Mouse (Mus musculus) lung, postnatal 0 days (tissue): Measurements from ENCODE around the gene Ccdc62. TPM values are rescaled to one million over a fixed set of nuclear protein-coding genes. Genes with fewer than 3 reads are reported as not detected.

ENCODE experiments used
- ATAC-seq: fragments of 200-750 bp; cut with Nextera tagmentation; 2 replicates; pipeline ENCODE4 v1.8.0; 2017; ENCODE audit warnings: moderate library complexity
- DNase-seq: peaks from one replicate; pipeline ENCODE4 v3.0.0-alpha.2; 2016; ENCODE audit warnings: low spot score
- H3K27ac ChIP-seq: fragments of 300-500 bp; sonication (generic); 2 replicates; pipeline ENCODE4 v1.5.1; 2014; ENCODE audit warnings: antibody characterized with exemption, mild to moderate bottlenecking, low read length, mixed read lengths
- H3K27me3 ChIP-seq: fragments of 300-500 bp; sonication (generic); replicated peaks from 2 replicates; pipeline ENCODE4 v1.6.1; 2014; ENCODE audit warnings: low read length, mixed read lengths; ENCODE audit not compliant: insufficient read depth
- H3K36me3 ChIP-seq: fragments of 300-500 bp; sonication (generic); 2 replicates; pipeline ENCODE4 v1.6.1; 2014; ENCODE audit warnings: low read length, mixed read lengths; ENCODE audit not compliant: insufficient read depth
- H3K4me1 ChIP-seq: fragments of 300-500 bp; sonication (generic); 2 replicates; pipeline ENCODE4 v1.6.1; 2014; ENCODE audit warnings: antibody characterized with exemption, low read depth, low read length, mixed read lengths; ENCODE audit not compliant: insufficient read depth
- H3K4me2 ChIP-seq: fragments of 300-500 bp; sonication (generic); replicated peaks from 2 replicates; pipeline ENCODE4 v1.6.1; 2014; ENCODE audit warnings: low read depth, mild to moderate bottlenecking, low read length, moderate library complexity, mixed read lengths
- H3K4me3 ChIP-seq: fragments of 300-500 bp; sonication (generic); 2 replicates; pipeline ENCODE4 v1.5.1; 2014; ENCODE audit warnings: low read depth, low read length
- H3K9ac ChIP-seq: fragments of 300-500 bp; sonication (generic); replicated peaks from 2 replicates; pipeline ENCODE4 v1.6.1; 2014; ENCODE audit warnings: low read depth, mild to moderate bottlenecking
- H3K9me3 ChIP-seq: fragments of 300-500 bp; sonication (generic); 2 replicates; pipeline ENCODE4 v1.6.1; 2016; ENCODE audit warnings: low read length, mixed read lengths
- CTCF ChIP-seq: IDR thresholded peaks from 2 replicates; pipeline ENCODE4 v1.5.1; 2016; ENCODE audit warnings: antibody characterized with exemption, mild to moderate bottlenecking
- EP300 ChIP-seq: IDR thresholded peaks from 2 replicates; pipeline ENCODE4 v1.6.1; 2016; ENCODE audit warnings: antibody characterized with exemption, mild to moderate bottlenecking, control low read depth
- WGBS: fragments of 180-500 bp; shearing (Covaris S2); extraction: QIAGEN DNeasy Blood & Tissue Kit; methylation state at CpG from one replicate; pipeline ENCODE4 v1.1.7; 2014; 5-methylcytosine and 5-hydroxymethylcytosine counted together
- polyA plus RNA-seq: library from polyadenylated mRNA; unstranded; fragments of >200 nt; fragmentation: Nextera tagmentation; extraction: Ambion mirVana; gene quantifications from 2 replicates; pipeline ENCODE4 v1.2.1, GENCODE M21; 2015

The Ccdc62 gene
- polyA plus RNA-seq, 1 experiment from 2014 or later: 6.3 TPM

DNA sequence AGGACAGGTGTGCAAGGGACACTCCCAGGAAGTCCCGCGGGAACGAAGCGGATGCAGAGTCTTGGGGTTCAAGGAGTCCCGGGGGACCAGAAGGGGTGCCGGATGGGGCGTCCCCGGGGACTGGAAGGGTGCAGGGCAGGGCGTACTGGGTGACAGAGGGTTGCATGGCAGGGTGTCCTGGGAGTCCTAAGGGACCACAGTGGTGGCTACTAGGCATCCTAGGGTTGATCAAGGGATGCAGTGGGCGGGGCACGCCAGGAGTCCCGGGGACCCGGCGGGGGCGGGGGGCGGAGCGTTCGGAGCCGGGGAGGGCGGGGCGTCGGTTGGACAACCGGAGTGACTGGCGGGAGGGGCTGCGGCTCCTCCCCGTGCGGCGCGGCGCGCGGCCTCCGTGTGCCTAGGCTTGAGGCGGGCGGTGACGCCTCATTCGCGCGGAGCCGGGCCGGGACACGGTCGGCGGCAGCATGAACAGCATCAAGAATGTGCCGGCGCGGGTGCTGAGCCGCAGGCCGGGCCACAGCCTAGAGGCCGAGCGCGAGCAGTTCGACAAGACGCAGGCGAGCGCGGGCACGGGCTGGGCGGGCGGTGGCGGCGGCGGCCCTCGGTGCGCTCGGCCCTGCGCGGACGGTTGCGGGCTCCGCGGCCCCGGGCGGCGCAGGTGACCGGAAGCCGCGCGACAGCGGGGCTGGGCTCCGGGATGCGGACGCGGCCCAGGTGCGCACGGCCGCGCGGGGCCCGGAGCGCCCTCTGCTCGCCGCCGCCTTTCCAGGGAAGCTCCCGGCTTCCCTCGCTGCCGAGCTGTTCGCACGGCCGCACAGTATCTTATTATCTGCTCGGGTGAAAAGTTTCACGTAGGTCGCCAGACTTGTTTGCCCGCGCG lies 43.1 kb downstream of the Ccdc62 start, which contains the start of gene Hip1r:
TSS of gene Hip1r (plus strand) at position 330 of the 880 bp plus-strand sequence.
- H3K4me1 ChIP-seq: peaks cover 9% of the 10 kb centered on the region; the same call in 1 of the 2 replicates
- H3K36me3 ChIP-seq: no peaks in the 10 kb centered on the region
- peak within 1 kb of the TSS; percentile 51 for H3K27ac ChIP-seq
- H3K4me2 ChIP-seq: peak within 1 kb of the TSS; percentile 98
- peak within 1 kb of the TSS; percentile 41 for H3K9ac ChIP-seq
- peak; percentile 66 for ATAC-seq
- no peaks in the 10 kb centered on the region for H3K27me3 ChIP-seq
- 1% methylated on average over 82 of the region's 106 CpGs for WGBS
- peak; percentile 89 for DNase-seq
- H3K4me3 ChIP-seq: peak within 1 kb of the TSS; percentile 52
- no peak for TF ChIP-seq EP300
- peak; percentile 10; the same call in 1 of the 2 replicates for TF ChIP-seq CTCF
- H3K9me3 ChIP-seq: no peaks in the 10 kb centered on the region

DNA sequence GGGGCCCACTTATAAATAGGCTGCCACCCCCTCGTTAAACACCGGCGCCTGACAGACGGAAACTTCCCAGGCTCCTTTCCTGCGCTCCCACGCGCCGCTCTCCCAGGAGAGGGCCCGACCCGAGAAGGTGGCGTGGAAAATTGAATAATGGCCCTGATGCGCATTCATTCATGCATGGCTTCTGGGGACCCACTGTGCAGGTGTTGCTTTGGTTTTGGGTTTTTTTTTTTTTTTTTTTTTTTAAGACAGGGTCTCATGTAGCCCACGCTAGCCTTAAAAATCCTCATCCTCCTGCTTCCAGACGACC lies 43.7 kb downstream of the Ccdc62 start:
- ATAC-seq (no peak), DNase-seq (no peak)
- peak overlapping the region; percentile 41 for H3K9ac ChIP-seq
- H3K4me3 ChIP-seq: peak overlapping the region; percentile 52
- TF ChIP-seq EP300 (no peak), CTCF (no peak)
- peak overlapping the region; percentile 98 for H3K4me2 ChIP-seq
- peaks cover 9% of the 10 kb centered on the region; the same call in 1 of the 2 replicates for H3K4me1 ChIP-seq
- H3K27ac ChIP-seq: peak overlapping the region; percentile 51
- no peaks in the 10 kb centered on the region for H3K9me3 ChIP-seq
- WGBS: 4% methylated on average over 14 of the region's 14 CpGs
- H3K27me3 ChIP-seq: no peaks in the 10 kb centered on the region
- H3K36me3 ChIP-seq: no peaks in the 10 kb centered on the region

GRCm38 (mm10) chr5:123974616-123975111 lies 44.2 kb downstream of the Ccdc62 start:
- no peak overlapping the region for H3K9ac ChIP-seq
- H3K4me1 ChIP-seq: peaks cover 9% of the 10 kb centered on the region; the same call in 1 of the 2 replicates
- TF ChIP-seq EP300 (no peak), CTCF (no peak)
- peak overlapping the region; percentile 52 for H3K4me3 ChIP-seq
- peak overlapping the region; percentile 98 for H3K4me2 ChIP-seq
- H3K9me3 ChIP-seq: no peaks in the 10 kb centered on the region
- H3K27ac ChIP-seq: peak overlapping the region; percentile 75; the same call in 1 of the 2 replicates
- peak; percentile 77 for DNase-seq
- H3K27me3 ChIP-seq: no peaks in the 10 kb centered on the region
- H3K36me3 ChIP-seq: no peaks in the 10 kb centered on the region
- 25% methylated on average over 11 of the region's 11 CpGs for WGBS
- 0 out of 2 replicates have a peak, but pooled peaks have one; percentile 11 for ATAC-seq

- H3K4me2 ChIP-seq: peak overlapping the region; percentile 98
- H3K27me3 ChIP-seq: no peaks in the 10 kb centered on the region
- TF ChIP-seq CTCF (no peak), EP300 (peak; percentile 49; the same call in 1 of the 2 replicates)
- peaks cover 17% of the 10 kb centered on the region for H3K4me1 ChIP-seq
- H3K36me3 ChIP-seq: no peaks in the 10 kb centered on the region
- ATAC-seq (peak; percentile 83), DNase-seq (peak; percentile 91)
- no peak overlapping the region for H3K4me3 ChIP-seq
- H3K9ac ChIP-seq: no peak overlapping the region
- no peaks in the 10 kb centered on the region for H3K9me3 ChIP-seq
- H3K27ac ChIP-seq: peak overlapping the region; percentile 75
- WGBS: 30% methylated on average over 6 of the region's 6 CpGs
Measured at GRCm38 (mm10) chr5:123975668-123976180, 45.2 kb downstream of the Ccdc62 start.

DNA sequence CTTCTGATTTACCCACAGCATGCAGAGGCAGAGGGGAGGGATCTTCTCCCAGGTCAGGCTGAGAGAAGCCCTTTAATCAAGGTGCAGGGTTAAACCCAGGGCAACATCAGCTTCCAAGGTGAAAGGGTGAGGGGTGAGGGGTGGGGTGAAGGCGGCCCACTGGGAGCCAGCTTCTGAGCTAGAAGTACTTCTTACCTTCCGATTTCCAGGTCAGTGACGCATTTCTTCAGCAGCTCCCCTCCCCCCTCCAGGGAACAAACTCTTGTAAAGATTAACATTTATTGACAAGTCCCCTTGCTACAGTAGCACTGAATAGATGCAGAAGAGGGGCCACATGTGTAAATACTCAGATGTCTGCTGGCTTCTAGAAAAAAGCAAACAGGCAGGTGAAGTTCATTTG lies 46.8 kb downstream of the Ccdc62 start:
- DNase-seq (peak; percentile 34), ATAC-seq (no peak)
- H3K4me3 ChIP-seq: no peak overlapping the region
- H3K27me3 ChIP-seq: no peaks in the 10 kb centered on the region
- H3K4me2 ChIP-seq: no peak overlapping the region
- TF ChIP-seq EP300 (no peak), CTCF (no peak)
- no peaks in the 10 kb centered on the region for H3K36me3 ChIP-seq
- peak overlapping the region; percentile 47; the same call in 1 of the 2 replicates for H3K27ac ChIP-seq
- H3K9me3 ChIP-seq: no peaks in the 10 kb centered on the region
- 33% methylated on average over 3 of the region's 3 CpGs for WGBS
- peaks cover 22% of the 10 kb centered on the region for H3K4me1 ChIP-seq
- H3K9ac ChIP-seq: no peak overlapping the region

GRCm38 (mm10) chr5:123978131-123978530 lies 47.7 kb downstream of the Ccdc62 start:
- Histone ChIP-seq H3K4me2 (no peak overlapping the region), H3K4me1 (peaks cover 22% of the 10 kb centered on the region), H3K9me3 (no peaks in the 10 kb centered on the region), H3K27me3 (no peaks in the 10 kb centered on the region), H3K27ac (0 out of 2 replicates have a peak overlapping the region, but pooled peaks have one; percentile 38), H3K36me3 (no peaks in the 10 kb centered on the region), H3K4me3 (no peak overlapping the region), H3K9ac (no peak overlapping the region)
- TF ChIP-seq CTCF: no peak
- TF ChIP-seq EP300: no peak
- ATAC-seq: no peak
- WGBS: 55% methylated on average over 5 of the region's 5 CpGs
- DNase-seq: no peak
